Mouse (Mus musculus): ENCODE results near the gene R3hdml. TPM values are rescaled to one million over a fixed set of nuclear protein-coding genes. Genes with fewer than 3 reads are reported as not detected.

Gene R3hdml
- polyA plus RNA-seq, 1 experiment = not detected

- DNase-seq (ENCODE audit: low spot score) = peak; percentile 98
These were observed 19.7 kb upstream of the R3hdml start, which contains the start of gene Fitm2 for GRCm38 (mm10) chr2:163472466-163472851. Gene Fitm2 (minus strand): TSS chr2:163472629.

DNA sequence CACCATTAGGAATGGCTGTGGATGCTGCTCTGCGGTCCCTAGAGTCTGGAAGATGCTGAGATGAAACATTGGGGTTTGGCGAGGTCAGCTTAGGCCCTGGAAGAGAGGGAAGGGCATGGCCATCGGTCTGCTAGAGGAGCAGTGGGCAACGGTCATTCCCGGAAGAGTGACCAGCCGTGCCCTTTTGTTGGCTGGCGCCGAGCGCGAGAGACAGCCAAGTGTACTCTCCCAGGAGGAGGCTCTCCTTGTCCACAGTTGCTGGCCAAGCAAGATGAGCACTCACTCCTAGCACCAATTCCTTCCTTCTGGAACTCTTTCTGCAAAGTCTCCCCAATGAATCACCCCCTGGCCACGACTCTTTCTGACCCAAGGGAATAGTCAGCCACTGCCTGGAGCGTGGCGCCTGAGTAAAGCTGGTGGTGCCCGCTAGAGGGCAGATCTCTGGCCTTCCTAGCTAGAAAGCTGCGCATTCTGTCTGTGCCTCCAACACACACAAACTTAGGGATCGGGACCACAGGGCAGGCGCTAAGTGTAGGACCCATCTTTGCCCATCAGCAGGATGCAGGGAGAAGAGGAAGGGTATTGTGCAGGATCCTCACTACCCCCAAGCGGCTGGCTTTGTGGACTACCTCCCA, 11.8 kb upstream of the R3hdml start:
- DNase-seq (ENCODE audit: low spot score) = no peak

DNA sequence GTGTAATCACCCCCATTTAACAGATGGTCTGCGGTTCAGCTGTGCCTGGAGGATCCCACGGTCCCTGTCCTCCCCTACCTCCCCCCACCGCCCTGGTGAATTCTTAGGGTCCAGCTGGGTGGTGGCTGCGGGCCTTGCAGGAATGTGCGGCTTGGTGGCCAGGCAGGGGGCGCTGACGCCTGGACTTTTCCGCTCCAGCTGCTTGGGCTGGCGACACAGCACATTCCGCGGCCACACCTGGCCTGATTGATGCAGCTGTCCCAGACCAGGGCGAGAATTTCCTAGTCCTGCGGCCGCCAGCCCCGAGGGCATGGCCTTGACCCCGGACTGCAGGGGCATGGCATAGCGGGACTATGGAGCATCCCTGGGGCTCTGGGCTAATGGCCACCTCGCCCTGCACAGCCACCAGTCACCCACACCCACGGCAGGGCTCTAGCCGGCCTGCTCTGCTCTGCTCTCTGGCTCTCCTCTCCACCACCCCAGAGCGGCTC, 10.5 kb upstream of the R3hdml start:
- DNase-seq (ENCODE audit: low spot score) = no peak

GRCm38 (mm10) chr2:163487360-163487759, 4.8 kb upstream of the R3hdml start:
- DNase-seq (ENCODE audit: low spot score) = no peak

GRCm38 (mm10) chr2:163489725-163490291, 2.3 kb upstream of the R3hdml start:
- no peak for DNase-seq (ENCODE audit: low spot score)

DNA sequence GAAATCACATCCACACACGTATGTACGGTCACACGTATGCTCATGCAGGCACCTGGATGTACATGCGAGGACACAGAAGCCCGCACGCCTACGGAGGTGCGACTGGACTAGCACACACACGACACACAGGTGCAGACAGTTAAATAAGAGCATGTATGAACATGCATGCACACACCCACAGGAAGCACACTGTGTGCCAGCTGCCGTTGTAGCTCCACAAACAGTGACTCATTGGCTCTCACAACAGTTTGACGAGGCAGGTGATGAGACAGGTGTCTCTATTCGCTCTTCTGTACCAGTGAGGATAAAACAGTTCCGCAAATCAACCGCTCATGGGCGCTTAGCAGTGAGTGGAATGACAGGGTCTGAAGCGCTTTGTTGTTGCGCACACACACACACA, 1.5 kb upstream of the R3hdml start:
- no peak for DNase-seq (ENCODE audit: low spot score)

DNA sequence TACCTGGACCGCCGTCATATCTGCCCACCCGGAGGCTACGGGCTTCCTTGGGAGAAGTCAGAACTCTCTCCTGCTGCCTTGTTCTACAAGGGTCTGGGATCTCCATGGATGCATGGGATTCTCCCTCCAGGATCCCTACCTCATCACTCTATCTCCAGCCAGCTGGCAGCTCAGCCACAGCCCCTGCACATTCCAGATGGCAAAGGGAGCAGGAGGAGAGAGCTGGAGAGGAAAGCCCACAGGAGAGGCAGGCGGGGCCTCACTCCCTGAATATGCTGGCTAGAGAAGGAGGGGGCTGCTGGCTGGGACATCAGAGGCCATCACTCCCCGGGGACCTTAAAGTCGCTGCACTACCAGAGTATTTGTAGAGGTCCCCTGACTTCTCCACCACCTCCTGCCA, 767 bp upstream of the R3hdml start:
- no peak for DNase-seq (ENCODE audit: low spot score)

- DNase-seq (ENCODE audit: low spot score) = no peak
These were observed 913 bp downstream of the R3hdml start for GRCm38 (mm10) chr2:163493031-163493430.

- peak; percentile 22 for DNase-seq (ENCODE audit: low spot score)
These were observed 1.9 kb downstream of the R3hdml start for GRCm38 (mm10) chr2:163493976-163494375.

DNA sequence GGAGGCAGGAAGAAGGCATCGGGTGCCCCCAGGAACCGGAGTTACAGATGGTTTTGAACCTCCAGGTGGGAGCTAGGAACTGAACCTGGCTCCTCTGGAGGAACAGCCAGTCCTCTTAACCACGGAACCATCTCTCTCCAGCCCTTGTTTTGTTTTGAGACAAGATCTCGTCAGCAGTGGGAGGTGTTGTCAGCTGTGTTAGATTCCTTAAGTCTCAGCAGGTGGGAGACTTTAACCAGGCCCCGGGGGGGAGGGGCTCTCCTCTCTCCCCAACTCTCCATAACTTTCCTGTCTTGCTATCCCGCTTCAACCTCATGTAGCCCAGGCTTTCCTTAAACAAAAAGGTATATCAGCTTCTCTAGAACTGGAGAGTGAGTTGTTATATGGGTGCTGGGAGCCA, 2.3 kb downstream of the R3hdml start:
- DNase-seq (ENCODE audit: low spot score) = no peak

DNA sequence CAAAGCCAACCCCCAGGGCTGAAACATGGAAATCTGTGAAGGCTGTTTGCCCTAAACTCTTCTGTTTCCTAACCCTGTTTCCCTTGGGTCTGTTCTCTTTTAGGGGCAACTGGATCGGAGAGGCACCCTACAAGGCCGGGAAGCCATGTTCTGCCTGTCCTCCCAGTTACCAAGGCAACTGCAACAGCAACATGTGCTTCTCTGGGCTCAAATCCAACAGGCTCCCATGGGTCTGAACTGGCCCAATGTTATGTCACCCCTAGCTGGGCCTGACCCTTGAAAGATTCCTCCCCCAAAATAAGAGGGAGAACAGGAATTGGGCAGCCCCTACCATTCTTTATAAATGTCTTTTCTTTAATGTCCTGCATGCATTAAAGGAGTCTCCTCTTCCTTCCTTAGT, 10.1 kb downstream of the R3hdml start:
- no peak for DNase-seq (ENCODE audit: low spot score)

DNA sequence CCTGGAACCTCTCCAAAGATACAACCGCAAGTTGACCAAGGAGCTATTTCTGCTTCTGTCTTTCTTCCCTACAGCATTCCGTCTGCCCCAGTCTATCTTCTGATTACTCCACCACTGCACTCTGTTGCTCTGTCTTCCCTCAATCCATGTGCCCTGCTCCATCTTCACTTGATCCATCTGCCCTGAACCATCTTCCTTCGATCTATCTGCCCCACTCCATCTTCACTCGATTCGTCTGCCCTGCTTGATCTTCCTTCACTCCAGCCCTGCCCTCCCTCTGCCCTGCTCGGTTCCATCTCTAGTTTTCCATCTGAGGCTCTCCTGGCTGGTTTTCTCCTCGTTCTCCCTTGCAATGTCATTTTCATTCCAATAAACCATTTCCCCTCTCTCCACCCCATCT, 11.1 kb downstream of the R3hdml start:
- no peak for DNase-seq (ENCODE audit: low spot score)

DNA sequence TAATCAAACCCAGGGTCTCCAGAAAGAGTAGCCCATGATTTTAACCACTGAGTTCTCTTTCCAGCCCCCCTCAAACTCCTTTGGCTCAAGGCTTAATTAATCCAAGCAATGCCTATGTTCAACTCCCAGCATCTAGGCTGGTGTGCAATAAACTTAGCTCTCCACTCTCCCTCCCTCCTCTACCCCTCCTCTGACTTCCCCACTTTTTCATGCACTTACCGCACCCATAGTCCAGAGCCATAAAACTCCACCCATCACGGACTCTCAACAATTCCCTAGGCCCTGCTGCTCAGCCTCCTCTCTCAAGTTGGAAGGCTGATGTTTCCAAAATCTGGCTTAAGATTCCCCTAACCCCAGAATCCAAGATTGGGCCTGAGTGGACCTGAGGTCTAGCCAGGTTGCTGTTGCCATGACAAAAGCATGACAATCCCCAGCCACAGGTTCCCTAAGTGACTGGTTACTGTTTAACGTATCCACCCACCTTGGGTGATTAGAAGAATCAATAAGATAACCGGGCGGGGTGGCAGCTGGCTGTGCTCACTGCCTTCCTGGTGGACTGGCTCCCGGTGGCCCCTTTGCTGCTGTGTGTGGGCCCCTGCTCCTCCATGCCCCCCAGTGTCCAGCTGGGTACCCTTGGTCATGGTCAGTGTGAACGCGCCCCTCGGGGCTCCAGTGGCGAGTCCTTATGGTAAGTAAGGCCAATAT, 14.3 kb downstream of the R3hdml start, which contains the start of gene Hnf4a:
Hnf4a (plus strand) TSS at position 509 of the 705 bp plus-strand sequence.
- DNase-seq (ENCODE audit: low spot score) = no peak

DNA sequence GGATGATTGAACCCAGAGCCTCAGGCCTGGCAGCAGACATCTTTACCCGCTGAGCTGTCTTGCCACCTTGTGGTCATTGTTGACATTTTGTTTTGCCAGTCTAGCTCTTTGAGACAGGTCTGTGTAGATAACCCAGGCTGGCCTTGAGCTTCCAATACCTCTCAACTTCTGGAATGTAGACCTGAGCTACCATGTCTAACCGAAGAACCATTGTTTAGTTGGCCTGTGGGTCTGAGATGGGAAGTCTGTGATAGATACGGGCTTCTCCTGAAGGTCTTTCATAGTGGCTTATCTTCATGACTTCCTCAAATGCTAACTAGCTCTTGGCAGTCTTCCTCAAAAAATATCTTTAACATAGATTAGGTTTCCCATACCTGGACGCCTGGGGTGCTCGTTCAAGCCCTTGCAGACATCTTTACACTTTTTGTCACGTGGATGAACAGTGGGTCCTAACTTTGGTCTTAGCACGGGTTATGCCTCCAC, 33.7 kb downstream of the R3hdml start:
- DNase-seq (ENCODE audit: low spot score) = no peak

DNA sequence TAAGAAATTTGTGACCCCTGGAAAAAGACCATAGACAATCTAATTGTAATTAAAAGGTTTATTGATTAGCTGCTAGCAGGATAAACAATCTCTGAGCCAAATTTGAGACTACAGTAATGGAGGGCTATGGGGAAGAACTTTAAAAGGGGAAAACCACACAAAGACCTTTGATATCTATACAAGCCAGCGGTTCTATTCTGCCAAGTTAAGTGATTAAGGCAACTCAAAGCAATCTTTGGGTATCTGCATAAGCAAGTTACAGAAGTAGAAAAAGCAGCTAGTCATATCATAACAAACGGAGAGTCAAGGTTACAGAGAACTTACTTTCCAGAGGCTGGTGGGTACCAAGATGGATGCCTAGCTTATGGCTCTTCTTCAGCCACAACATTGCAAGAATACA, 35.4 kb downstream of the R3hdml start:
- no peak for DNase-seq (ENCODE audit: low spot score)

DNA sequence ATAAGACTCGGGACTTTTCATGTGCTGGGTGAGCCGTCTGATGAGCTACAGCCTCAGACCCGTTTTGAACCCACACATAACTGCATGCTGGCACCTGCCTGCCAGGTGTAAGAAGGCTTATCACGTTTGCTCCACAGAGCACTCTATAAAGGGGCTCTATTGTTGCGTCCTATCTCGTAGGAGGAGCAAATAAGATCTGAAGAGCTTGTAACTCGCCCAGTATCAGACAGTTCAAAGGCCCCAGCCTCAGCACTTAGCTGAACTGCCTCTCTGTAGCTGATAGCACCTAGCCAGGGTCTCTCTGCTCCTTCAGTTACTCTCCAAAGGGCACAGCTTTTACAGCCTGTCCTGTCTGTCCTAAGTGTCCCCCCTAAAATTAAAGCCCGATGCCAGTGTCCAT, 38.3 kb downstream of the R3hdml start:
- no peak for DNase-seq (ENCODE audit: low spot score)

DNA sequence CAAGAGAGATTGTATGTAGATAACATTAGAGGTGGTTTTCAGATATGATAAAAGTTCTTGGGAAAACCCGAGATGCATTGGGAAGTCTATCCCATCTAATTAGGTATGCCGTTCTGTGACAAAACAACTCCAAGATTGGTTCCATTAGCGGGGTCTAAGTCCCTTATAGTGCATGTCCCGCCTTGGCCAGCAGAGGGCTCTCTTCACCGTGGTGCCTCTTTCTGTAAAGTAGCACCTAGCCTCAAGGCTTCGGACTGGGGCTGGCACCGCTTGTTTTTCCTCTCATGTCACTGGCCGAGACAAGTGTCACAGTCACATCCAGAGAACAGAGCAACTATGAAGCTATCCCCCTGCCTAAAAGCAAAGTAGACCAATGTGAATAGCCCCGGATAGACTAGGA, 39.8 kb downstream of the R3hdml start:
- DNase-seq (ENCODE audit: low spot score) = peak; percentile 65

DNA sequence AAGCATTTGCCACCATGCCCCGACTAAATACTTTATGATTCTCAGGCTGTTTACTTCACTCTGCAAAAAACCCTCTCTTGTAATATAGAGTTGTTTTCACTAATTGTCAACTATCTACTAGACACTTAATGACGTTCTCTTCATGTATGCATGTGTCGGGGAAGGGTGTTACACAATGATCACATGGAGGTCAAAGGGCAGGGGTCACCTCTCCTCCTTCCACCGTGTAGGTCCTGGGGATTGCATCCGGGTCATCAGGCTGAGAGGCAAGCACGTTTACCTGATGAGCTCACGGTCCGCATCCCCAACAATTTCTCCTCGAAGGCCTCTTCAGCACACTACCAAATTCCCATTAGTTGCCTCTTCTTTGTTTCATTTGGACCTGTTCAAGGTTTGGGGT, 41.1 kb downstream of the R3hdml start:
- no peak for DNase-seq (ENCODE audit: low spot score)

DNA sequence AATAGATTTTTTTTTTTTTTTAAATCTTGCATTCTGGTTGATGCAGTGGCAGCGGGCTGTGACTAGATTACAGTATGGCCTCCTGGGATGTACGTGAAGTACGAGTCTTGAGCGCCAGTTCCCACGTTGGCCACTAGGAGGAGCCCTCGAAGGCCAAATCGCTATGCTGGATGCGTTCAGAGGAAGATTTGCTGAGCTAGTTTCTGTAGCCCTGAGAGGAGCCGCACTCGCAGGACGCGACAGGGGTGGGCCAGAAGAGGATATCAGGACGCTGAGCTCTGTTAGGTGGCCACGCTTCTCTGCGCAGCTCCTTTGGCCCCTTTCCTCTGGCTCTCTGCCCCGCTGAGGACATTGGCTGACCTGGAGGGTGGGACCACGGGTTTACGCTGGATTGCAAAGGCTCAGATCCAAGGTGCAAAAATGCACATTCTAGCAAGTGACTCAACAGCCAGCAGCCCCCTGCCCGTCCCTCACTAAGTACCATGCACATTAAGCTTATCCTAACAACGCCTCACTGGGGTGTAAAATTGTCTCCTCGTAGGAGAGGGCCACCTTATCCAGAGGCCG, 42.9 kb downstream of the R3hdml start:
- peak; percentile 66 for DNase-seq (ENCODE audit: low spot score)

DNA sequence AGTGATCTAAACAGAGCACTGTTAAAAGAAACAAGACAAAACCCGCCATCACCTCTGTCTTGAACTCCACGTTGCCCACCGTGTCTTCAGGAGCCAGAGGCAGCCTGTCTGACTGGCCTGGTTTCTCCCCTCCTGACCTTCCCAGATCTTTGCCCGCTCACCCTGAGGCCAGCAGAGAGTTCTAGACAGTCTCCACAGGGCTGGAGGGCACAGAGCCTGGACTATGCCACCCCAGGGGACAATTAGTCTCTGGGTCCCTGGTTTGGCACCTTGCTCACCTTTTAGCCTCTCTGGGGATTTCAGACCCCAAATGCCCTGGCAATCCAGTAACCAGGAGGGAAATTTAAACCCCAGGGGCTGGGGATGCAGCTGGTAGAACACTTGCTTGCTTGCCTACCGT, 45.3 kb downstream of the R3hdml start:
- DNase-seq (ENCODE audit: low spot score) = no peak

DNA sequence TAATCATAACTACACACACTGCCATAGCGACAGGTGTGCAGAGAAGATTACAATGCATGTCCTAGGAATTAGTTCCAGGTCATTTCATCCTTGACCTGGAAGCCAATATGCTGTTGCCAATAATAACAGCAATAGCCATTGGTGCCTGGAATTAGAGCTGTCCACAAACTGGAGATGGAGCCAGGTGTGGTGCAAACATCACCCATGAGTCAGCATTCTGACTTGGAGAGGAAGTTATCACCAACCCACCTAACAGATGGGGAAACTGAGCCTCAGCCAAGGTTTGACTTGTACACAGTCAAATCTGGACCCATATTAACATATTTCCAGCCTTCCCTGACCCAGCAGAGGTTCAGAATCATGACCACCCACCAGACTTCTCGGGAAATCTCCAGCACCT, 46.3 kb downstream of the R3hdml start:
- DNase-seq (ENCODE audit: low spot score) = no peak

- no peak for DNase-seq (ENCODE audit: low spot score)
These were observed 47.4 kb downstream of the R3hdml start for GRCm38 (mm10) chr2:163539321-163540040.

All from urinary bladder, adult 2 months (tissue).